Mouse (Mus musculus): Measurements from ENCODE around the gene Lyzl4. TPM values are rescaled to one million over a fixed set of nuclear protein-coding genes. Genes with fewer than 3 reads are reported as not detected.

The Lyzl4 gene
- total RNA-seq, 1 experiment from 2014 or later: not detected

Other genes with a start within 250 kb of the Lyzl4 start
- gene Cck, start 146.4 kb downstream of the Lyzl4 start, total RNA-seq (2021): 1.0 TPM in 1 of 2 replicates, not detected in the other
- gene Vipr1, start 620 bp upstream of the Lyzl4 start, total RNA-seq (2021): 2.7 and 3.7 TPM in 2 replicates
- gene Sec22c, start 63.4 kb upstream of the Lyzl4 start, total RNA-seq (2021): 4.2 and 6.5 TPM in 2 replicates
- 48.4 and 54.4 TPM in 2 replicates for gene Ss18l2, start 68.2 kb upstream of the Lyzl4 start, total RNA-seq (2021)
- 78.1 and 84.8 TPM in 2 replicates for gene Nktr, start 77.1 kb upstream of the Lyzl4 start, total RNA-seq (2021)
- 30.1 and 36.8 TPM in 2 replicates for gene Zfp651, start 117.2 kb upstream of the Lyzl4 start, total RNA-seq (2021)
- not detected in 2 replicates for gene Klhl40, start 135.5 kb upstream of the Lyzl4 start, total RNA-seq (2021)
- not detected in 2 replicates for gene Hhatl, start 150.4 kb upstream of the Lyzl4 start, total RNA-seq (2021)
- gene Ccdc13, start 197.4 kb upstream of the Lyzl4 start, total RNA-seq (2021): 0.86 and 1.1 TPM in 2 replicates
- 112 and 114 TPM in 2 replicates for gene Higd1a, start 216.3 kb upstream of the Lyzl4 start, total RNA-seq (2021)

Measured in adrenal gland, postnatal 14 days (tissue).